Mouse (Mus musculus): ENCODE data around the gene Cuedc1.
A peak's percentile ranks its signal among the peaks of the same experiment; 100 is the strongest.

Gene Cuedc1

DNA sequence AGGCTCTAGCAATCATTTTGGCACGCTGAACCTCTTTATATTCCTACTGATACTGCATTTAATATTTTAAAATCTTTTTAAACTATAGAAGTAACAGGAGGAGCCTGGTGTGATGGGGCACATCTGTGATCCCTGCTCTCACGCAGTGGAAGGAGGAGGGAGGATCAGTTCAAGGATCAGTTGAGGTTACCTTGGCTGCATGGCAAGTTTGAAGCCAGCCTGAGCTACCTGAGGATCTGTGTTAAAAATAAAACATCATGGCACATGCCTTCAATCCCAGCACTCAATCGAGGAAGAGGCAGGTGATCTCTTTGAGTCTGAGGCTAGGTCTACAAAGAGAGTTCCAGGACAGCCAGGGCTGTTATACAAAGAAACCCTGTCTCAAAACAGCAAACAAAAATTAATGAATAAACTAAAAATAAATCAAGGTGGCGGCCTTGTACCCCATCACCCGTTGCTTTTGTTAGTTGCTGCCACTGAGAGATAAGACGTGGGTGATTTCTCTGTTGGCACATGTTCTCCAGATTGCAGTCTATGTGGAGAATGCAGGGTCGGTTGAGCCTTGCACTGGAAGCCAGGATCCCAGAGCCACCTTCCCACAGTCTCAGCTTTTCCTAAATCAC is 50.3 kb downstream of the Cuedc1 start:
- DNase-seq (ENCODE audit: low read depth, low spot score) = no peak

DNA sequence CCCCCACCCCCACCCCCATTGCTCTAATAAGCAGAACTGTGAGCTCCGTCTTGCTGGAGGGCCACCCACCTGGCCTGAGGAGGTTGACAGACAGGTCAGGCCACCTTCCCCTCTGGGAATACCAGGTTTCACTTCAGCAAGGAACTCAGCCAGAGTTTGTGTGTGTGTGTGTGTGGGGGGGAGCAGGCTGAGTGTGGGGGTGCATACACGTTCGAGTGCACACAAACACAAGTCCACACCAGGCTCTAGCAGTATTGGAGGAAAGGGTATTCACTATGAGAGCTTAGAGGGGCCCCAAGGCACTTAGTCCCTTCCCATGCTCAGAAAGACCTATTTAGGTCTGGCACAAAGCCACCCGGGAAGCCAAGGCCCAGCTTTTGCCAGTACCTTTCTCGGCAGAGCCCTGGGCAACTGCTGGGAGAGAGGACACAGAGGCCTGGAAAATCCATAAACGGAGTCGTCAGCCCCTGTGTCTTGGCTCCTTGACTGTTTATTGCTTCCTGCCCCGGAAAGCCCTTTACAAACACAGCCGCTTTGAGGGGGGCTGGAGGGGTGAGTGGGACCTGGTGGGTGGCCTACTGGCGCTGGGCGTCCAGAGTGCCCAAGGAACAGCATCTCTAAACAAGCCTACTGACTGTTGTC is 50.9 kb downstream of the Cuedc1 start:
- DNase-seq (ENCODE audit: low read depth, low spot score) = no peak

GRCm38 (mm10) chr11:88151379-88152155 is 53.7 kb downstream of the Cuedc1 start:
- DNase-seq (ENCODE audit: low read depth, low spot score) = no peak

DNA sequence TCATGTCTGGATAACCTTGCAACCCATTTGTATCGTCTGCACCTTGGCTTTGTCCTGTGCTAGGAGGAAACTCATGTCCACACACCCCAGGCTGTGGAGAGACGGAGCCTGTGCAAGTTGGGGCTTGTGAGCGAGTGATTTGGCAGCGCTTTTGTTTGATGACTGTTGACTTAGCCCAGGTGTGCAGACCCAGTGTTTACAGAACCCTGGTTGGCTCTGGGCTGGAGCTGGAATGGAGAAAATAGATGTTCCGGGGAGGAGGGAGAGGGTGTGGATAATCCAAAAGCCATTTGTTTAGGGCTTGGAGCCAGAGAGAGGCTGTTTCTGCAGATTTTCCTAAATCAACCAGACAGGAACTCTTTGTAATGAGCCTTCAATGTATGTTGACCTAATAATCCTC is 56.0 kb downstream of the Cuedc1 start:
- DNase-seq (ENCODE audit: low read depth, low spot score) = no peak

GRCm38 (mm10) chr11:88154500-88154899 is 56.6 kb downstream of the Cuedc1 start:
- no peak for DNase-seq (ENCODE audit: low read depth, low spot score)

GRCm38 (mm10) chr11:88155451-88155850 is 57.6 kb downstream of the Cuedc1 start:
- no peak for DNase-seq (ENCODE audit: low read depth, low spot score)

DNA sequence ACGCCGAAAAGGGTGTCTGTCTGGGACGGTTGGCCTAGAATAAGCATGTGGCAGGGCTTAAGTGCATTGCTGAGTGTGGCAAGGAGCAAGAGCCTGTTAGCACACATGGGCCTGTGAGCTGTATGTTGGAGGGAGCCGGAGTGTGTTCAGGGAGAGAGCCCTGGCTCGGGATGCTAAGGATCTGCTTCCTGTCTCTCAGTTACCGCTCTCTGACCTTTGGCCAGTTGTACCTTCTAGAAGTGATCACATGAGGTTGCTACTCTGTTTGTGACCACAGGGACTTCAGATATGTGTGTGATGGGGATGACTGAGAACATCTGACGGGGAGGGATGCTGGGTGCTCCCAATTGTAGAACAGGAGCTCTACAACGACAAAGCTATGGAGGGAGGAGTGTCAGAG is 58.1 kb downstream of the Cuedc1 start:
- DNase-seq (ENCODE audit: low read depth, low spot score) = no peak

DNA sequence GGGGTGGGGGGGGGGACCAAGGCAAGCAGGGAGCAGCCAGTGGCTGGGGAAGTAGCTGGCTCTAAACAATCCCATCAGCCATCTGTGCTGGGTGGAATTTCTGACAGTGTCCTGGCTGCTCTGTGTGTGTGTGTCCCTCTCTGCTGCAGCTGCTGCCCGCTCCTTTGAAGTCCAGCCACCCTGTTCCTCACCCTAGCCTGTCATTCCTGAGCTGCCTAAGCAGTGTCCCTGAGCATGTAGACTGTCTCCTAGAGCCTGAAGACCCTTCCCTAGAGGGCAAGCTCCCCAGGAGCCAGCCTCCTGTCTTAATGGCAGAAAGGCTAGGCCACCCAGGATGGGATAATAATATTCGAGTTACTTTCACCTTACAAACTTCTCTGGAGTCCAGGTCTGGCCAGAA is 58.5 kb downstream of the Cuedc1 start:
- no peak for DNase-seq (ENCODE audit: low read depth, low spot score)

DNA sequence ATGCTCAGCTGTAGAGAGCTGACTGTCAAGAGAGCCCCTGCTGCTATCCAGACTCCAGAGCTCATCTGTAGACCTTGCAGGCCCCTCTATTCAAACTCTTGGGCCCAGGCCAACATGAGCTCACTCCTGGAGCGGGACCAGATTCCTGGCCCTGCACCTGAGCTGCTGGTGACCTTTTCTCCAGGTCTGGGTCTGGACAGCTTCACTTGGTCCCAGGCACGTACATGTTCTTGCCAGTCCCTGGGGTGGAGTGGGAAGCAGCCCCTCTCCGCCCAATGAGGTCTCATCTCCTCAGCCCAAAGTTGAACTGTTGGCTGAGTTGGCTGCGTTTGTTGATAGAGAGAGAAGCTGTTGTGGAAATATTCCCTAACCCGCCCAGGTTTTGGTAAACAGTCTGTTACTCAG is 61.0 kb downstream of the Cuedc1 start:
- DNase-seq (ENCODE audit: low read depth, low spot score) = no peak

DNA sequence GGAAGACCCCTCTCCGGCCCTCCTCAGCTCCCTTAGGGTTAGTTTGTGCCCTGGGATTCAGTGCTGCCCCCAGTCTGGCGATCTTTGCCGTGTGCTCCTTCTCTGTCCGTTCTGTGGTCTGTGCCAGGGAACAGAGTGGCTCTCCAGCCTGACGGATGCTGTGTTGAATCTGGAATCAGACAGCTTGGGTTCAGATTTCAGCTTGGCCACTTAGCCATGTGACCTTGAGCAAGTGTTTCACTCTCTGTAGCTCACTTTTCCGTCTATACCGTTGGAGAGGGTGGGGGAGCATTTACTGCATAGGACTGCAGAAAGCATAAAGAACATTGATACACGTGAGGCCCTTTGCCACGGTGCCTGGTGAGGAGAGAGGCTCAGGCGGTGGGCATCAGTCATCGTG is 61.5 kb downstream of the Cuedc1 start:
- no peak for DNase-seq (ENCODE audit: low read depth, low spot score)

DNA sequence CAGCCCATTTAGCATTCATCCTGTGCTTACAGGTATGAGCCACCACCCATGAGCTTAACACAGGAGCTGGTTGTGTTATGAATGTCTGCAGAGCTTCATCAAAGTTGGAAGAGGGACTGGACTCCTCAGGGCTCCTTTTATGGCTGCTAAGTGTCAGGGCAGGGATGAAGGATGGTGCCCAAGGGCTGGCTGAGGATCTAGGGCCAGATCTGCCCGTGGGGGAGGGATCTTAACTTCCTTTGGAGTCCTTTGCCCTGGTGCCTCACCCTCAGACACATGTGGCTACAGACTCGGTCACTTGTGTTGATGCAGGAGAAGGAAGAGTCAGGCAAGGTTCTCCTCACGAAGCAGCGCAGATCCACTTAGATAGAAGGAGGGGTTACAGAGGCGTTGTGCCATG is 62.5 kb downstream of the Cuedc1 start:
- no peak for DNase-seq (ENCODE audit: low read depth, low spot score)

- peak; percentile 54 for DNase-seq (ENCODE audit: low read depth, low spot score)
These were observed 63.3 kb downstream of the Cuedc1 start for GRCm38 (mm10) chr11:88161051-88161581.

DNA sequence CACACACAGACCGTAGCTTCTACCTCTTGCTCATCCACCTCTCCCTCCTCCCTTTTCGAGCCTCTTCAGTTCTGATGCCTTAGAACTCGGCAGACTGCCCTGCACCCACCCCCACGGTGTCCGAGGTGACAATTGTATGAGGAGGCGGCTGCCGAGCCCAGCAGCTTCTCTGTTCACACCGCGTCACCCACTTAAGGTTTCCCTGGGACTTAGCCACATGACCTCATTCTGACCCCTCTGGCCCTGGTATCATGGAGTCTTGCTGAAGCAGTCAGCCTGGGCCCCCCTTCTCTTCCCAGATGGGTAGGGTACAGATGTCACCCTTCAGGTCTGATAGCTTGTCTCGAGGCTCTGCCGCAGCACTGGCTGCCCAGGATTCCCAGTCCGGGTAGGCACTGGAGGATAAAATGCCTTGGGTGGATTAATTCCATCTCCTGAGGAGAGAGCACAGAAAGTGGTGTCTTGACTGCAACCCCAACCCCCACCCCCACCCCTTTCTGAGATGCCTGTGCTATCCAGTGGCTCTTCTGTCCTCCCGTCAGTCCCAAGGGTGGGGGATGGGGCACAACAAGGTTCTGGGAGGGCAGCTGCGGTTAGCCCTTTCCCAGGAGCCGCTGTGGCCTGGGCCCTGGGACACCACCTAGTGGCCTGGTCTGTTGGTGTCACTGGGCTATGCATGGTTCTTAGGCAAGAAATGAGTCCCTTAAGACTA is 63.9 kb downstream of the Cuedc1 start:
- DNase-seq (ENCODE audit: low read depth, low spot score) = peak; percentile 78

DNA sequence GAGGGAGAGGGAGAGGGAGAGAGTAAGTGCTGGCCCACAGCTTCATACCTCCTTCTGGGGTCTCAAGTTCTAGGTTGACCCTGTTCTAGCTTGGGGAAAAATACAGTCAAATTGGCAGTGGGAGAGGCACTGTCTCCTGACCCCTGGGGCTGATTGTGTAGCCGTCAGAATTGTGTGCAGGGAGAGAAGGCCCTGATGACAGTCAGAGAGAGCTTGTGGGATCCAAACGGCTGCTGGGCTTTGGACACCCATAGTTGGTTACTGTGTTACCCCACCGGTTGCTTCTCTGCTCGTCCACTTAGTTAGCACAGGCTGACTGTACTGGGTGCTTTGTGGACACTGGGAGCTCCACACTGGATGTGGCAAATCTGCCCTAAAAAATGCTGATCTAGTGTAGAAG is 64.9 kb downstream of the Cuedc1 start:
- DNase-seq (ENCODE audit: low read depth, low spot score) = no peak

DNA sequence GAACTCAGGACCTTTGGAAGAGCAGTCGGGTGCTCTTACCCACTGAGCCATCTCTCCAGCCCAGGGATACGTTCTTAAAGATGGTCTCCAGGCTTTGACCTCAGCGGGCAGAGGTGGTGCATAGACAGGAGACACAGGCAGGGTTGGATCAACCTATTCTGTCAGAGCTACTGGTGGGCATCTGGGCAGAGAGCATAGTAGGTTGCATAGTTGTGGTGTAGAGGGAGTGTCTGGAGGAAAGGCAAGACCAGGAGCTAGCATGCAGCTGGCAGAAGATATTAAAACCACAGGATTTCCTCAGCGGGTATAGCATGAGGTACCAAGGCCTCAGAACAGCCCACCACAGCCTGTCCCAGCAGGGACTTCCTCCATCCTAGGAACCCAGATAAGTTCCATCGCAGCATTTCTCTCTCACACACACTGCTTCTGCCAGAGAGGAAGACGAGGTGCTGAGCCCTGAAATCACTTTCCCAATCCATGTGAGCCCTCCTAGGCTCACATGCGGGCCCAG is 66.4 kb downstream of the Cuedc1 start:
- no peak for DNase-seq (ENCODE audit: low read depth, low spot score)

DNA sequence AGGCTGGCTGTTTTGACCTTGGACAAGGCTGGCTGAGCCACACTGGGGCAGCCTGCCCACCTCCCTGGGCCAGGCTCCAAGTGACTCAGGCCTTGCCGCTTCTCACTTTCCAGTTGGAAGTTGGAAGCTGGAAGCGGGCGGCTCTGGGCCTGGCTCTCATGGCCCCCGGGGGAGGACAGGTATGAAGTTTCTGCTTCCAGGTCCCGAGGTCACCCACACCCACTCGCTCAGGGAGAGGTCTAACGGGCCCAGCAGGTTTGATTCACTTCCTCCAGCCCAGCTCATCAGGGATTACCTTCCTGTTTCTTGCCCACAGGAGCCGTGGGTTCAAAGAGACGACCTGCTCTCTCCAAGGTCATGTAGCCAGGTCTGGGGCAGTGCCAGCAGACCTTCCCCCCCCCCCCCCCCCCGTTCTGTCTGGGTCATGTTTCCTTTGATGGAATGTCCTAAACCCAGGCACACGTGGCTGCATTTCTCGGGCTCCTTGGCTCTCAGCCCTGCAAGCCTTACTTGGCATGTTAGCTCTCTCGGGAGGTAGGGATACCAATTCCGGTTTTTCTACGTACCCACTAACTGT is 67.0 kb downstream of the Cuedc1 start:
- DNase-seq (ENCODE audit: low read depth, low spot score) = no peak

- DNase-seq (ENCODE audit: low read depth, low spot score) = no peak
These were observed 68.0 kb downstream of the Cuedc1 start for GRCm38 (mm10) chr11:88165683-88166364.

DNA sequence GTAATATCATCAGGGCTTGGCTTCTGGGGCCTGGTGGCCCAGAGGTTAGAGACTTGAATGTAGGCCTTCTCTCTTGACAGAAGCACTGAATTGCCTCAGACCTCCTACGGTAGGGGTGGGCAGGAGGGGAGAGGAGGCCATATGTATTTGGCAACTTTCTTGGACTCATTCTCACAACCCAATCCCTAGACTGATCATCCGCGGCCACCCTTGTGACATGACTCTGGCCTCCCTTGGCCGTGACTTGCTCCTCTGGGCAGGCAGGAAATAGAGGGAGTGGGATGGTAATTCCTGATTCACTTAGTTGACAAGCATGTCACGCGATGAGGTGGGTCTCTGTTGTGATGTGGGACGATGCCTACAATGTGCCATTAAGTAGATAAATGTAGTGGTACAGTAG is 68.6 kb downstream of the Cuedc1 start:
- no peak for DNase-seq (ENCODE audit: low read depth, low spot score)

- DNase-seq (ENCODE audit: low read depth, low spot score) = no peak
These were observed 70.8 kb downstream of the Cuedc1 start for GRCm38 (mm10) chr11:88168611-88169010.

DNA sequence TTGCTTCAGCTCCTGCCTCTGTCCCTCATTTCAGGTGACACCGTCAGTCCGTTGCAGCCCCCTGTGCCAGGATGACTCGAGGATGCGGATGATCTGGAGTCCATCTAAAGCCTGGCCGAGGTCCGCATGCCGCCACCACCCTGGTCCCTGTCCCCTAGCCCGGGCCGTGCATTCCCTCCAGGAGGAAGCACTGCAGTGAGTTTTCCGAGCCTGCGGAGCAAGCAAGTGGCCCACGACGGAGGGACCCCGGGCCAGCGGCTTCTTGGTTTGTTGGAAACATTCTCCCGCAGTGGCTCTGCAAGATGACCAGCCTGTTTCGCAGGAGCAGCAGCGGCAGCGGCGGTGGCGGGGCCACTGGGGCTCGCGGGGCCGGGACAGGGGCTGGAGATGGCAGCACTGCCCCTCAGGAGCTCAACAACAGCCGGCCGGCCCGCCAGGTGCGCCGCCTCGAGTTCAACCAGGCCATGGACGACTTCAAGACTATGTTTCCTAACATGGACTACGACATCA is 71.7 kb downstream of the Cuedc1 start:
- no peak for DNase-seq (ENCODE audit: low read depth, low spot score)

GRCm38 (mm10) chr11:88170606-88171005 is 72.7 kb downstream of the Cuedc1 start:
- DNase-seq (ENCODE audit: low read depth, low spot score) = no peak
